ENCODE assay signal across 12 mouse cellular contexts in genomic region chr6:51118833-51119535, GRCm38 (mm10).
DNase-seq lines count a peak whose midpoint lies in the region; ATAC-seq lines count a peak whose summit lies in the region.
"Had no signal": no experiment of that assay in that cellular context is flagged by ENCODE, and none has a peak within 500 bp of the region (broad histone marks: within the 10 kb centered on the region; RNA-seq: fewer than 3 reads in every experiment).

No protein-coding gene starts in this region.

- no peak overlapping the region for H3K9ac ChIP-seq in heart, embryonic 11.5 days (ENCODE audit: low read depth, low read length)
- no peak overlapping the region for H3K9ac ChIP-seq in midbrain, embryonic 11.5 days (ENCODE audit: low read length)
- H3K9ac ChIP-seq: forebrain, postnatal 0 days had no signal

- no peaks in the 10 kb centered on the region for H3K9me3 ChIP-seq in heart, embryonic 11.5 days (replicated peaks; ENCODE audit: control insufficient read depth, low read length)
- H3K9me3 ChIP-seq in heart, embryonic 10.5 days: no peaks in the 10 kb centered on the region
- no peaks in the 10 kb centered on the region for H3K9me3 ChIP-seq in midbrain, embryonic 10.5 days (replicated peaks)
- no peaks in the 10 kb centered on the region for H3K9me3 ChIP-seq in midbrain, embryonic 11.5 days (ENCODE audit: control insufficient read depth, low read length)
- no peaks in the 10 kb centered on the region for H3K9me3 ChIP-seq in limb, embryonic 10.5 days (replicated peaks)

- no peaks in the 10 kb centered on the region for H3K27me3 ChIP-seq in heart, embryonic 11.5 days (ENCODE audit: control insufficient read depth, insufficient read depth, low read length)
- no peaks in the 10 kb centered on the region for H3K27me3 ChIP-seq in heart, embryonic 10.5 days (ENCODE audit: insufficient read depth, poor library complexity, severe bottlenecking)
- no peaks in the 10 kb centered on the region for H3K27me3 ChIP-seq in midbrain, embryonic 10.5 days (ENCODE audit: low read depth, poor library complexity, severe bottlenecking)
- H3K27me3 ChIP-seq in midbrain, embryonic 11.5 days (ENCODE audit: control insufficient read depth, insufficient read depth, low read length): no peaks in the 10 kb centered on the region
- no peaks in the 10 kb centered on the region for H3K27me3 ChIP-seq in limb, embryonic 10.5 days (ENCODE audit: low read depth, poor library complexity, severe bottlenecking)
- no peaks in the 10 kb centered on the region for H3K27me3 ChIP-seq in splenic B cell, adult 2 months (ENCODE audit: control insufficient read depth, insufficient read depth, low read length, poor library complexity, severe bottlenecking)

- no peaks in the 10 kb centered on the region for H3K36me3 ChIP-seq in heart, embryonic 11.5 days (ENCODE audit: control insufficient read depth, insufficient read depth, low read length)
- H3K36me3 ChIP-seq in heart, embryonic 10.5 days: no peaks in the 10 kb centered on the region
- no peaks in the 10 kb centered on the region for H3K36me3 ChIP-seq in midbrain, embryonic 10.5 days
- H3K36me3 ChIP-seq in midbrain, embryonic 11.5 days (ENCODE audit: control insufficient read depth, insufficient read depth, low read length): no peaks in the 10 kb centered on the region
- H3K36me3 ChIP-seq in limb, embryonic 10.5 days: no peaks in the 10 kb centered on the region
- H3K36me3 ChIP-seq in splenic B cell, adult 2 months (ENCODE audit: control insufficient read depth, insufficient read depth, low read length, poor library complexity, severe bottlenecking): no peaks in the 10 kb centered on the region

- H3K4me1 ChIP-seq in heart, embryonic 11.5 days (ENCODE audit: control insufficient read depth, insufficient read depth, low read length): peaks cover 8% of the 10 kb centered on the region
- H3K4me1 ChIP-seq in heart, embryonic 10.5 days: peaks cover 16% of the 10 kb centered on the region
- peaks cover 27% of the 10 kb centered on the region for H3K4me1 ChIP-seq in midbrain, embryonic 10.5 days
- H3K4me1 ChIP-seq in midbrain, embryonic 11.5 days (ENCODE audit: control insufficient read depth, insufficient read depth, low read length): peaks cover 2% of the 10 kb centered on the region; the same call in 1 of the 2 replicates
- peaks cover 40% of the 10 kb centered on the region for H3K4me1 ChIP-seq in limb, embryonic 10.5 days

- no peak for DNase-seq in heart, embryonic 10.5 days (ENCODE audit: low spot score)
- DNase-seq in midbrain, embryonic 10.5 days (ENCODE audit: low spot score): no peak
- no peak for DNase-seq in midbrain, embryonic 11.5 days (ENCODE audit: low spot score, missing footprints)
- DNase-seq in limb, embryonic 10.5 days (ENCODE audit: low spot score): no peak
- DNase-seq in splenic B cell, adult 2 months (ENCODE audit: low read depth, low spot score): peak; percentile 49
- no peak for DNase-seq in cerebellum, adult 11-12 months
- no peak for DNase-seq in cerebellum, adult 11 months
- DNase-seq: forebrain, postnatal 0 days; midbrain, embryonic 14.5 days; thymus, adult 18-20 months had no signal

- 0 out of 2 replicates have a peak overlapping the region, but pooled peaks have one; percentile 15 for H3K27ac ChIP-seq in heart, embryonic 11.5 days (ENCODE audit: low read depth, low read length)
- H3K27ac ChIP-seq in heart, embryonic 10.5 days: no peak overlapping the region
- H3K27ac ChIP-seq in midbrain, embryonic 10.5 days (replicated peaks): peak overlapping the region; percentile 10; the same call in 1 of the 2 replicates
- no peak overlapping the region for H3K27ac ChIP-seq in midbrain, embryonic 11.5 days (ENCODE audit: low read depth, low read length)
- H3K27ac ChIP-seq in limb, embryonic 10.5 days: peak overlapping the region; percentile 74

- no peak overlapping the region for H3K4me3 ChIP-seq in heart, embryonic 11.5 days (ENCODE audit: low read depth, low read length)
- H3K4me3 ChIP-seq in heart, embryonic 10.5 days: no peak overlapping the region
- H3K4me3 ChIP-seq in midbrain, embryonic 10.5 days: no peak overlapping the region
- H3K4me3 ChIP-seq in midbrain, embryonic 11.5 days (ENCODE audit: low read depth, low read length): no peak overlapping the region
- no peak overlapping the region for H3K4me3 ChIP-seq in limb, embryonic 10.5 days

- no peak overlapping the region for H3K4me2 ChIP-seq in heart, embryonic 11.5 days
- no peak overlapping the region for H3K4me2 ChIP-seq in midbrain, embryonic 11.5 days

- ATAC-seq in heart, embryonic 11.5 days (replicated peaks; ENCODE audit: insufficient number of reproducible peaks, low FRiP score, low TSS enrichment): no peak
- no peak for ATAC-seq in midbrain, embryonic 11.5 days (ENCODE audit: low FRiP score)
- ATAC-seq: activated CD4-positive, CD25-positive, alpha-beta regulatory T cell, adult 4 months; forebrain, postnatal 0 days had no signal

- WGBS in heart, embryonic 11.5 days (ENCODE audit: insufficient replicate concordance): 57% methylated on average over 9 of the region's 9 CpGs
- WGBS in heart, embryonic 10.5 days: 63% methylated on average over 9 of the region's 9 CpGs
- WGBS in midbrain, embryonic 10.5 days: 75% methylated on average over 9 of the region's 9 CpGs
- 83% methylated on average over 9 of the region's 9 CpGs for WGBS in midbrain, embryonic 11.5 days
- WGBS in limb, embryonic 10.5 days: 71% methylated on average over 9 of the region's 9 CpGs

Comparison
In these comparisons a context has a peak if more than half of its experiments do, and no peak if none do; other contexts are left out.
1. H3K27ac ChIP-seq: peak in heart, embryonic 11.5 days (single experiment), midbrain, embryonic 10.5 days (single experiment) and limb, embryonic 10.5 days (single experiment); none in heart, embryonic 10.5 days (single experiment) and midbrain, embryonic 11.5 days (single experiment).